Mouse (Mus musculus) gastrocnemius, postnatal 36 days (tissue): ENCODE results near the gene Gm10488. TPM values are rescaled to one million over a fixed set of nuclear protein-coding genes. Genes with fewer than 3 reads are reported as not detected.
"Not testable (repeated sequence)": the region's sequence is repeated elsewhere in the genome, so short reads cannot be mapped to it uniquely, and the experiment has no call there.

Experiments
- DNase-seq, 2 experiments: peaks; one replicate each; pipeline ENCODE4 v3.0.0; 2022
- intact Hi-C: fragments of 180-260 bp; cut with DNase I; formaldehyde crosslinking; loops from one replicate; pipeline ENCODE4 v1.15.1; 2025
- long read RNA-seq, 2 experiments: library from polyadenylated mRNA; stranded (forward); transcript quantifications; one replicate each; pipeline ENCODE4 v2.0.0; 2021
- microRNA-seq, 2 experiments: library from miRNA; unstranded; fragments of <30 nt; microRNA quantifications; one replicate each; pipeline ENCODE4 v1.2.0; 2021
- total RNA-seq, 2 experiments: library from RNA; stranded (reverse); gene quantifications; 2 replicates each; pipeline ENCODE4 v1.2.3; 2021

Gm10488 gene
- total RNA-seq, result not detected
- long read RNA-seq, experiment 1, result 0 reads
- long read RNA-seq, experiment 2, result 0 reads

DNA sequence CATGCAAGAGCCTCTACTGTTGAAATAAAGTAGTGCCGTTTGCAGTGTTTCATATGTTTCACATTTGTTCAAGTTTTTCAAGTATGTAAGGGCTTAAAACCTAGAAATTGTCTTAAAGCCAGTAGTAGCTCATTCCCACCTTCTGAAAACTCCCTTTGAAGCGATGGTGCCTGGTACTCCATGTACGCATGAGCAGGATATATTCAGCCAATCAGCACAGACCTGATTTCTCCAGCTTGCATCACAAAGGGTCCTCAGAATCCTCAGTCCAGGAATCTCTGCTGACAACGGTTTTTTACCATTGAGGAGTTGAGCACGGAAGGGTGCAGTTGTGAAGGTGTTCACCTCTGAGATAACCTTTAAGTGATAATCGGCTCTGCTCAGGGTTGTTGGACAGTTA, at the start of gene Gm10488:
Gene Gm10488 (plus strand): TSS at position 301 of the 400 bp plus-strand sequence.
- DNase-seq, intact Hi-C loops: not testable (repeated sequence)

Small RNA genes lying within 50 kb of the gene (microRNA-seq; reads per million reads assigned to microRNA genes)
- 0 reads per million in 2 experiments for gene Gm44298
